Mouse (Mus musculus): ENCODE results near the gene Gm13199. TPM values are rescaled to one million over a fixed set of nuclear protein-coding genes. Genes with fewer than 3 reads are reported as not detected.

Gene Gm13199
- polyA plus RNA-seq (2012; ENCODE audit: insufficient read depth, low replicate concordance), result not detected in 2 replicates

DNA sequence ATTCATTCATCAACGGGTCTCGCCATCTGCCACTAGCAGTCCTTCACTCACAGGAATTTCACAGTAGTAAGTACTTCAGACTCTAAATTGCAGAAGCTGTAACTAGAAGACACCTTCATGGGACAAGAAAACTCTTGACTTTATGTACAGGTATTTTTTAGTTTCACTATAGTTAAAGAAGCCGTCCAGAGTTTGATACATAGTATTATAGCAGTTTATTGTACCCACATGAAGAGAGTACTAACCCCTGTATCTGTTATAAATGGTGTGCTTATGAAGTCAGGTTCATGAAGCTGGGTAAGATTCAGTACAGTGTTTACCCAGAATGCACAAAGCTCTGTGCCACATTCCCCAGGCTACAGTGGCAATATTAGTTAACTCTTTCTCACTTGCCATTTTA is at the start of gene Gm13199:
Gene Gm13199, minus strand, starts transcription at position 101 of the 400 bp plus-strand sequence.
- H3K4me1 ChIP-seq, result no peaks in the 10 kb centered on the region
- no peaks in the 10 kb centered on the region for H3K27me3 ChIP-seq (replicated peaks)
- no peaks in the 10 kb centered on the region for H3K9me3 ChIP-seq
- no peak within 1 kb of the TSS for H3K4me3 ChIP-seq (replicated peaks)
- H3K36me3 ChIP-seq (replicated peaks; ENCODE audit: low read length), result peaks cover 97% of the 10 kb centered on the region
- TF ChIP-seq GATA1 (IDR thresholded peaks at IDR 0.05; ENCODE audit: borderline replicate concordance, low read length) (no peak), FLI1 (IDR thresholded peaks at IDR 0.05; ENCODE audit: low read length) (no peak)

- Histone ChIP-seq H3K4me3 (replicated peaks) (no peak overlapping the region), H3K4me1 (peaks cover 4% of the 10 kb centered on the region; the same call in 1 of the 2 replicates), H3K27me3 (replicated peaks) (peaks cover 7% of the 10 kb centered on the region), H3K9me3 (no peaks in the 10 kb centered on the region), H3K36me3 (replicated peaks; ENCODE audit: low read length) (no peaks in the 10 kb centered on the region)
- TF ChIP-seq GATA1 (IDR thresholded peaks at IDR 0.05; ENCODE audit: borderline replicate concordance, low read length) (no peak), FLI1 (IDR thresholded peaks at IDR 0.05; ENCODE audit: low read length) (no peak)
These were observed 48.7 kb upstream of the Gm13199 start for GRCm38 (mm10) chr2:5911282-5911965.

- no peak for TF ChIP-seq GATA1 (IDR thresholded peaks at IDR 0.05; ENCODE audit: borderline replicate concordance, low read length)
- TF ChIP-seq FLI1 (IDR thresholded peaks at IDR 0.05; ENCODE audit: low read length), result no peak
These were observed 43.9 kb upstream of the Gm13199 start for GRCm38 (mm10) chr2:5906625-5907024.

GRCm38 (mm10) chr2:5906092-5906491 is 43.4 kb upstream of the Gm13199 start:
- peaks cover 4% of the 10 kb centered on the region; the same call in 1 of the 2 replicates for H3K4me1 ChIP-seq
- H3K9me3 ChIP-seq, result no peaks in the 10 kb centered on the region
- no peak overlapping the region for H3K4me3 ChIP-seq (replicated peaks)
- peaks cover 10% of the 10 kb centered on the region for H3K27me3 ChIP-seq (replicated peaks)
- no peaks in the 10 kb centered on the region for H3K36me3 ChIP-seq (replicated peaks; ENCODE audit: low read length)
- no peak for TF ChIP-seq FLI1 (IDR thresholded peaks at IDR 0.05; ENCODE audit: low read length)
- no peak for TF ChIP-seq GATA1 (IDR thresholded peaks at IDR 0.05; ENCODE audit: borderline replicate concordance, low read length)

More at GRCm38 (mm10) chr2:5906625-5907024, 43.9 kb upstream of the Gm13199 start:
- H3K36me3 ChIP-seq (replicated peaks; ENCODE audit: low read length), result no peaks in the 10 kb centered on the region
- no peak overlapping the region for H3K4me3 ChIP-seq (replicated peaks)
- H3K9me3 ChIP-seq, result no peaks in the 10 kb centered on the region
- H3K4me1 ChIP-seq, result peaks cover 4% of the 10 kb centered on the region; the same call in 1 of the 2 replicates
- H3K27me3 ChIP-seq (replicated peaks), result peaks cover 10% of the 10 kb centered on the region

DNA sequence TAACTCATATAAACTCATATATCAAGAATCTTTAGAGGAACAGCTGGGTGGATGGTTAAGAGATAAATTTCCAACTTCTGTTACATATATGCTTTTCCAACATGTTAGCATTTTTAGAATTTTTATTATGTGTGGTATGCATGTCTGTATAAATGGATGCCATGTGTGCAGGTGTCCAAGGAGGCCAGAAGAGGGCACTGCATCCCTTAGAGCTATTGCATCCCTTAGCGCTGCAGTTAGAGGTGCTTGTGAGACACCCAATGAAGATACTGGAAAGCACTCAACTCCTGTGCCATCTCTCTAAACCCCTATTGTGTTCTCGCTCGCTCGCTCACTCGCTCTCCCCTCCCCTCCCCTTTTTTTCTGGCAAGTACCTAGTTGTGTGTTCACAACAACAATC is 37.4 kb upstream of the Gm13199 start:
- no peaks in the 10 kb centered on the region; the same call in 1 of the 2 replicates for H3K4me1 ChIP-seq
- H3K4me3 ChIP-seq (replicated peaks), result no peak overlapping the region
- H3K27me3 ChIP-seq (replicated peaks), result peaks cover 3% of the 10 kb centered on the region
- TF ChIP-seq GATA1 (IDR thresholded peaks at IDR 0.05; ENCODE audit: borderline replicate concordance, low read length) (no peak), FLI1 (IDR thresholded peaks at IDR 0.05; ENCODE audit: low read length) (no peak)
- no peaks in the 10 kb centered on the region for H3K36me3 ChIP-seq (replicated peaks; ENCODE audit: low read length)
- no peaks in the 10 kb centered on the region for H3K9me3 ChIP-seq

- Histone ChIP-seq H3K4me1 (peaks cover 23% of the 10 kb centered on the region), H3K27me3 (replicated peaks) (peaks cover 3% of the 10 kb centered on the region), H3K9me3 (no peaks in the 10 kb centered on the region), H3K4me3 (replicated peaks) (peak within 1 kb of the TSS; percentile 97), H3K36me3 (replicated peaks; ENCODE audit: low read length) (peaks cover 21% of the 10 kb centered on the region)
- TF ChIP-seq FLI1 (IDR thresholded peaks at IDR 0.05; ENCODE audit: low read length) (no peak), GATA1 (IDR thresholded peaks at IDR 0.05; ENCODE audit: borderline replicate concordance, low read length) (no peak)
These were observed 32.3 kb upstream of the Gm13199 start, which contains the start of gene Sec61a2 for GRCm38 (mm10) chr2:5894843-5895570. Gene Sec61a2 (minus strand): TSS chr2:5895432.

DNA sequence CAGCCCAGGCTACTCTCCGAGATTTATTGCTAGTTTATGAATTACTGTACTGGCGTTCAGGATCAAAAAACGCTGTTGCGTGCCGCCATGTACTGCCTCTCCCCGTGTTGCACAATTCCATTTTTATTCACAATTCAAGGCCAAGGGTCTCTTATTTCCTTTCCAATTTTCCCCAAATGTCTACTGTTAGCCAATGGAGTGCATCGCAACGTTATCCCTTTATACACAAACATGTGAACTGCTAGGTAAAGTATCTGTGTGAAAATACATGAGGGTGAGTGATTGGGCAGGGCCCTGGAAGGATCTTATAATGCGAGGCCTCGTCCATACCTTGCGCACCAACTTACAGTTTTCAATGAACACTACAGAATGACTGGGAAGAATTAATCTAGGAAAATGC is 31.6 kb upstream of the Gm13199 start:
- Histone ChIP-seq H3K4me1 (peaks cover 23% of the 10 kb centered on the region), H3K4me3 (replicated peaks) (peak overlapping the region; percentile 97), H3K9me3 (no peaks in the 10 kb centered on the region), H3K36me3 (replicated peaks; ENCODE audit: low read length) (peaks cover 28% of the 10 kb centered on the region), H3K27me3 (replicated peaks) (peaks cover 3% of the 10 kb centered on the region)
- TF ChIP-seq FLI1 (IDR thresholded peaks at IDR 0.05; ENCODE audit: low read length), result no peak
- TF ChIP-seq GATA1 (IDR thresholded peaks at IDR 0.05; ENCODE audit: borderline replicate concordance, low read length), result no peak

GRCm38 (mm10) chr2:5889412-5889811 is 26.7 kb upstream of the Gm13199 start:
- Histone ChIP-seq H3K4me3 (replicated peaks) (no peak overlapping the region), H3K36me3 (replicated peaks; ENCODE audit: low read length) (peaks cover 72% of the 10 kb centered on the region), H3K9me3 (no peaks in the 10 kb centered on the region), H3K4me1 (peaks cover 39% of the 10 kb centered on the region), H3K27me3 (replicated peaks) (no peaks in the 10 kb centered on the region)
- TF ChIP-seq GATA1 (IDR thresholded peaks at IDR 0.05; ENCODE audit: borderline replicate concordance, low read length) (no peak), FLI1 (IDR thresholded peaks at IDR 0.05; ENCODE audit: low read length) (no peak)

- TF ChIP-seq FLI1 (IDR thresholded peaks at IDR 0.05; ENCODE audit: low read length) (no peak), GATA1 (IDR thresholded peaks at IDR 0.05; ENCODE audit: borderline replicate concordance, low read length) (no peak)
- Histone ChIP-seq H3K36me3 (replicated peaks; ENCODE audit: low read length) (peaks cover 75% of the 10 kb centered on the region), H3K4me1 (peaks cover 35% of the 10 kb centered on the region), H3K4me3 (replicated peaks) (peak overlapping the region; percentile 48), H3K27me3 (replicated peaks) (no peaks in the 10 kb centered on the region), H3K9me3 (no peaks in the 10 kb centered on the region)
These were observed 26.1 kb upstream of the Gm13199 start for GRCm38 (mm10) chr2:5888865-5889264.

DNA sequence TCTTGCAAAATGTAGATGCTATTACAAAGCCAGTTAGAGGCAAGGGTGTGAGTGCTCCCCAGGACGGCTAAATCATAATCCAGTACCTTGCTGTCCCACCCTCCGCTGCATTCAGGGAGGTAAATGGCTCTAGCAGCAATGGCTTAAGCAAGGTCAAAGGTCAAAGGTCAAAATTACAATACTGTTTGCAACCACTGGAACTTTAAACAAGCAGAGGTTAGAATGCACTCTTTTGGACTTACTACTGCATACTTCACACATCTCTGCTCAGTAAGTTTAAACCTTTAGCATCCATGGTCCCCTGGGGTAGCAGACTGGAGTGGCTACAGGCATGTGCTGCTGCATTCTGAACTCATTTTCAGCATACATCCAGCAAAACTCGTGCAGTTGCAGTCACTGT is 14.7 kb upstream of the Gm13199 start:
- Histone ChIP-seq H3K4me3 (replicated peaks) (no peak overlapping the region), H3K9me3 (no peaks in the 10 kb centered on the region), H3K36me3 (replicated peaks; ENCODE audit: low read length) (peaks cover 92% of the 10 kb centered on the region), H3K4me1 (no peaks in the 10 kb centered on the region), H3K27me3 (replicated peaks) (no peaks in the 10 kb centered on the region)
- TF ChIP-seq GATA1 (IDR thresholded peaks at IDR 0.05; ENCODE audit: borderline replicate concordance, low read length), result no peak
- TF ChIP-seq FLI1 (IDR thresholded peaks at IDR 0.05; ENCODE audit: low read length), result no peak

All from megakaryocyte, embryonic 14.5 days (primary cell).